Mouse (Mus musculus) hindbrain, embryonic 10.5 days (tissue): ENCODE measurements around the gene Bend7. TPM values are rescaled to one million over a fixed set of nuclear protein-coding genes. Genes with fewer than 3 reads are reported as not detected.

Source experiments
- DNase-seq: peaks from one replicate; pipeline ENCODE4 v3.0.0-alpha.2; 2017; ENCODE audit warnings: low spot score
- H3K27ac ChIP-seq: fragments of 300-500 bp; sonication (generic); 2 replicates; pipeline ENCODE4 v1.5.1; 2016; ENCODE audit warnings: mild to moderate bottlenecking, moderate library complexity
- H3K27me3 ChIP-seq: fragments of 300-500 bp; sonication (generic); 2 replicates; pipeline ENCODE4 v1.6.1; 2016; ENCODE audit warnings: mild to moderate bottlenecking; ENCODE audit not compliant: poor library complexity, insufficient read depth, severe bottlenecking
- H3K36me3 ChIP-seq: fragments of 300-500 bp; sonication (generic); 2 replicates; pipeline ENCODE4 v1.6.1; 2016; ENCODE audit warnings: mild to moderate bottlenecking, moderate library complexity
- H3K4me1 ChIP-seq: fragments of 300-500 bp; sonication (generic); replicated peaks from 2 replicates; pipeline ENCODE4 v1.6.1; 2016; ENCODE audit warnings: mild to moderate bottlenecking
- H3K4me3 ChIP-seq: fragments of 300-500 bp; sonication (generic); 2 replicates; pipeline ENCODE4 v1.5.1; 2016; ENCODE audit warnings: mild to moderate bottlenecking, moderate library complexity
- H3K9me3 ChIP-seq: fragments of 300-500 bp; sonication (generic); 2 replicates; pipeline ENCODE4 v1.6.1; 2016; ENCODE audit warnings: mild to moderate bottlenecking, moderate library complexity
- WGBS: fragments of 180-500 bp; shearing (Covaris S2); methylation state at CpG from one replicate; pipeline ENCODE4 v1.1.7; 2016; 5-methylcytosine and 5-hydroxymethylcytosine counted together
- polyA plus RNA-seq: library from polyadenylated mRNA; unstranded; fragments of >200 nt; fragmentation: Nextera tagmentation; extraction: Ambion mirVana; gene quantifications from 2 replicates; pipeline ENCODE4 v1.2.1, GENCODE M21; 2016

Bend7 gene
- polyA plus RNA-seq, 1 experiment from 2014 or later = 3.3 TPM

- Histone ChIP-seq H3K4me1 (peaks cover 14% of the 10 kb centered on the region), H3K27me3 (no peaks in the 10 kb centered on the region), H3K9me3 (no peaks in the 10 kb centered on the region), H3K36me3 (no peaks in the 10 kb centered on the region), H3K27ac (no peak overlapping the region), H3K4me3 (no peak overlapping the region)
- DNase-seq = no peak
- WGBS = 91% methylated on average over 6 of the region's 6 CpGs
Measured at GRCm38 (mm10) chr2:4785016-4785415, 67.4 kb downstream of the Bend7 start.

GRCm38 (mm10) chr2:4787223-4787622 is 69.6 kb downstream of the Bend7 start:
- DNase-seq = no peak
- peaks cover 14% of the 10 kb centered on the region for H3K4me1 ChIP-seq
- WGBS = 80% methylated on average over 7 of the region's 7 CpGs
- no peaks in the 10 kb centered on the region for H3K9me3 ChIP-seq
- H3K27ac ChIP-seq = no peak overlapping the region
- H3K36me3 ChIP-seq = no peaks in the 10 kb centered on the region
- H3K27me3 ChIP-seq = no peaks in the 10 kb centered on the region
- no peak overlapping the region for H3K4me3 ChIP-seq

GRCm38 (mm10) chr2:4791646-4792045 is 74.0 kb downstream of the Bend7 start:
- H3K4me3 ChIP-seq = no peak overlapping the region
- no peaks in the 10 kb centered on the region for H3K9me3 ChIP-seq
- no peaks in the 10 kb centered on the region; the same call in 1 of the 2 replicates for H3K4me1 ChIP-seq
- no peak overlapping the region for H3K27ac ChIP-seq
- H3K36me3 ChIP-seq = no peaks in the 10 kb centered on the region
- no peak for DNase-seq
- no peaks in the 10 kb centered on the region for H3K27me3 ChIP-seq
- WGBS = 86% methylated on average over 8 of the region's 8 CpGs

- no peak overlapping the region for H3K27ac ChIP-seq
- DNase-seq = no peak
- WGBS = 89% methylated on average over 4 of the region's 4 CpGs
- no peaks in the 10 kb centered on the region for H3K9me3 ChIP-seq
- no peak overlapping the region for H3K4me3 ChIP-seq
- no peaks in the 10 kb centered on the region for H3K27me3 ChIP-seq
- H3K36me3 ChIP-seq = no peaks in the 10 kb centered on the region
- no peaks in the 10 kb centered on the region for H3K4me1 ChIP-seq
Measured at GRCm38 (mm10) chr2:4792554-4792953, 74.9 kb downstream of the Bend7 start.

- H3K9me3 ChIP-seq = no peaks in the 10 kb centered on the region
- H3K4me3 ChIP-seq = no peak overlapping the region
- H3K27me3 ChIP-seq = no peaks in the 10 kb centered on the region
- peak; percentile 15 for DNase-seq
- WGBS = 57% methylated on average over 18 of the region's 18 CpGs
- peaks cover 22% of the 10 kb centered on the region for H3K4me1 ChIP-seq
- no peaks in the 10 kb centered on the region for H3K36me3 ChIP-seq
- no peak overlapping the region for H3K27ac ChIP-seq
Measured at GRCm38 (mm10) chr2:4802395-4803176, 85.0 kb downstream of the Bend7 start.

GRCm38 (mm10) chr2:4816308-4816707 is 98.7 kb downstream of the Bend7 start:
- Histone ChIP-seq H3K4me1 (peaks cover 10% of the 10 kb centered on the region), H3K27me3 (0 out of 2 replicates have a peak, but pooled peaks cover 11% of the 10 kb centered on the region), H3K36me3 (no peaks in the 10 kb centered on the region), H3K4me3 (no peak overlapping the region), H3K27ac (no peak overlapping the region), H3K9me3 (0 out of 2 replicates have a peak, but pooled peaks cover 2% of the 10 kb centered on the region)
- peak; percentile 12 for DNase-seq
- 40% methylated on average over 5 of the region's 5 CpGs for WGBS

GRCm38 (mm10) chr2:4817678-4818077 is 100.0 kb downstream of the Bend7 start:
- peaks cover 10% of the 10 kb centered on the region for H3K4me1 ChIP-seq
- H3K27me3 ChIP-seq = 0 out of 2 replicates have a peak, but pooled peaks cover 11% of the 10 kb centered on the region
- peak; percentile 15 for DNase-seq
- WGBS = 7% methylated on average over 10 of the region's 10 CpGs
- H3K9me3 ChIP-seq = 0 out of 2 replicates have a peak, but pooled peaks cover 2% of the 10 kb centered on the region
- H3K36me3 ChIP-seq = no peaks in the 10 kb centered on the region
- H3K4me3 ChIP-seq = peak overlapping the region; percentile 6
- H3K27ac ChIP-seq = peak overlapping the region; percentile 53; the same call in 1 of the 2 replicates

GRCm38 (mm10) chr2:4820230-4820629 is 102.6 kb downstream of the Bend7 start:
- H3K27me3 ChIP-seq = 0 out of 2 replicates have a peak, but pooled peaks cover 11% of the 10 kb centered on the region
- no peak overlapping the region for H3K4me3 ChIP-seq
- 0 out of 2 replicates have a peak, but pooled peaks cover 2% of the 10 kb centered on the region for H3K9me3 ChIP-seq
- DNase-seq = no peak
- 81% methylated on average over 3 of the region's 3 CpGs for WGBS
- H3K4me1 ChIP-seq = peaks cover 10% of the 10 kb centered on the region
- no peaks in the 10 kb centered on the region for H3K36me3 ChIP-seq
- H3K27ac ChIP-seq = no peak overlapping the region

- Histone ChIP-seq H3K4me3 (no peak overlapping the region), H3K27ac (no peak overlapping the region), H3K4me1 (0 out of 2 replicates have a peak, but pooled peaks cover 4% of the 10 kb centered on the region), H3K9me3 (0 out of 2 replicates have a peak, but pooled peaks cover 2% of the 10 kb centered on the region), H3K27me3 (no peaks in the 10 kb centered on the region), H3K36me3 (no peaks in the 10 kb centered on the region)
- no peak for DNase-seq
- 69% methylated on average over 9 of the region's 9 CpGs for WGBS
Measured at GRCm38 (mm10) chr2:4824067-4824466, 106.4 kb downstream of the Bend7 start.

- Histone ChIP-seq H3K4me3 (no peak overlapping the region), H3K36me3 (no peaks in the 10 kb centered on the region), H3K27ac (no peak overlapping the region), H3K9me3 (no peaks in the 10 kb centered on the region), H3K27me3 (no peaks in the 10 kb centered on the region), H3K4me1 (0 out of 2 replicates have a peak, but pooled peaks cover 4% of the 10 kb centered on the region)
- DNase-seq = no peak
- WGBS = 78% methylated on average over 5 of the region's 5 CpGs
Measured at GRCm38 (mm10) chr2:4828032-4828431, 110.4 kb downstream of the Bend7 start.

GRCm38 (mm10) chr2:4828446-4828997 is 110.9 kb downstream of the Bend7 start:
- Histone ChIP-seq H3K9me3 (no peaks in the 10 kb centered on the region), H3K4me1 (0 out of 2 replicates have a peak, but pooled peaks cover 4% of the 10 kb centered on the region), H3K27me3 (no peaks in the 10 kb centered on the region), H3K27ac (no peak overlapping the region), H3K36me3 (no peaks in the 10 kb centered on the region), H3K4me3 (no peak overlapping the region)
- no peak for DNase-seq
- 89% methylated on average over 6 of the region's 6 CpGs for WGBS

GRCm38 (mm10) chr2:4829007-4829406 is 111.4 kb downstream of the Bend7 start:
- Histone ChIP-seq H3K4me3 (no peak overlapping the region), H3K4me1 (peaks cover 5% of the 10 kb centered on the region; the same call in 1 of the 2 replicates), H3K36me3 (no peaks in the 10 kb centered on the region), H3K27ac (no peak overlapping the region), H3K9me3 (no peaks in the 10 kb centered on the region), H3K27me3 (no peaks in the 10 kb centered on the region)
- WGBS = 89% methylated on average over 4 of the region's 4 CpGs
- no peak for DNase-seq

GRCm38 (mm10) chr2:4829489-4830065 is 111.9 kb downstream of the Bend7 start:
- H3K4me3 ChIP-seq = no peak overlapping the region
- no peak overlapping the region for H3K27ac ChIP-seq
- no peaks in the 10 kb centered on the region for H3K36me3 ChIP-seq
- no peaks in the 10 kb centered on the region for H3K9me3 ChIP-seq
- no peaks in the 10 kb centered on the region for H3K27me3 ChIP-seq
- no peak for DNase-seq
- 84% methylated on average over 6 of the region's 6 CpGs for WGBS
- peaks cover 10% of the 10 kb centered on the region; the same call in 1 of the 2 replicates for H3K4me1 ChIP-seq
